Comparison of ENCODE assay signal across 12 mouse cellular contexts in genomic region chr4:138457091-138457490, GRCm38 (mm10). TPM values are rescaled to one million over a fixed set of nuclear protein-coding genes. Genes with fewer than 3 reads are reported as not detected.
A peak's percentile ranks its signal among the peaks of the same experiment; 100 is the strongest.
DNase-seq lines count a peak whose midpoint lies in the region; ATAC-seq and TF ChIP-seq lines count a peak whose summit lies in the region.
"Had no signal": no experiment of that assay in that cellular context is flagged by ENCODE, and none has a peak within 500 bp of the region (broad histone marks: within the 10 kb centered on the region; RNA-seq: fewer than 3 reads in every experiment).

No protein-coding gene starts in this region.

- peak; percentile 36 for DNase-seq in cerebellum, adult 9-10 months
- DNase-seq in cerebellum, postnatal 10 days, result no peak
- DNase-seq in lung, postnatal 0 days (ENCODE audit: low spot score), result peak; percentile 43
- DNase-seq in lung, adult 2 months, result no peak
- DNase-seq in spleen, postnatal 36 days (ENCODE audit: low spot score in 2 of 2), result no peak
- no peak for DNase-seq in heart, embryonic 10.5 days (ENCODE audit: low spot score)
- DNase-seq: cerebellum, postnatal 14 days; gastrocnemius, postnatal 14 days; lung, postnatal 10 days had no signal

- 20% methylated on average over 4 of the region's 4 CpGs for WGBS in lung, postnatal 0 days
- WGBS in lung, adult 2 months, result 44% methylated on average over 4 of the region's 4 CpGs
- WGBS in intestine, postnatal 0 days, result 29% methylated on average over 4 of the region's 4 CpGs
- WGBS in neural tube, embryonic 13.5 days, result 37% methylated on average over 4 of the region's 4 CpGs
- WGBS in heart, embryonic 10.5 days, result 45% methylated on average over 4 of the region's 4 CpGs

- no peak for TF ChIP-seq CTCF in lung, postnatal 0 days (IDR thresholded peaks at IDR 0.05)
- TF ChIP-seq CTCF in lung, adult 2 months (IDR thresholded peaks at IDR 0.05; ENCODE audit: insufficient read depth, low read length), result no peak
- no peak for TF ChIP-seq CTCF in intestine, postnatal 0 days (IDR thresholded peaks at IDR 0.05; ENCODE audit: low read depth)

- peak overlapping the region; percentile 87 for H3K4me2 ChIP-seq in lung, postnatal 0 days (replicated peaks; ENCODE audit: low read depth, low read length)
- 0 out of 2 replicates have a peak overlapping the region, but pooled peaks have one; percentile 92 for H3K4me2 ChIP-seq in intestine, postnatal 0 days (replicated peaks; ENCODE audit: low read depth)
- peak overlapping the region; percentile 86 for H3K4me2 ChIP-seq in neural tube, embryonic 13.5 days

- H3K4me3 ChIP-seq in lung, postnatal 0 days (ENCODE audit: low read depth, low read length), result no peak overlapping the region
- H3K4me3 ChIP-seq in lung, adult 2 months (replicated peaks; ENCODE audit: extremely low read depth, low read depth, low read length), result no peak overlapping the region
- peak overlapping the region; percentile 94; the same call in 1 of the 2 replicates for H3K4me3 ChIP-seq in intestine, postnatal 0 days (ENCODE audit: low read depth, low read length)
- peak overlapping the region; percentile 98 for H3K4me3 ChIP-seq in neural tube, embryonic 13.5 days
- H3K4me3 ChIP-seq in heart, embryonic 10.5 days, result no peak overlapping the region

- no peaks in the 10 kb centered on the region for H3K36me3 ChIP-seq in lung, postnatal 0 days (ENCODE audit: insufficient read depth, low read length)
- no peaks in the 10 kb centered on the region for H3K36me3 ChIP-seq in intestine, postnatal 0 days (ENCODE audit: control insufficient read depth, insufficient read depth)
- H3K36me3 ChIP-seq in neural tube, embryonic 13.5 days, result 0 out of 2 replicates have a peak, but pooled peaks cover 9% of the 10 kb centered on the region
- no peaks in the 10 kb centered on the region for H3K36me3 ChIP-seq in heart, embryonic 10.5 days
- H3K36me3 ChIP-seq: heart, embryonic 15.5 days had no signal

- H3K27ac ChIP-seq in lung, postnatal 0 days (ENCODE audit: low read length), result no peak overlapping the region
- H3K27ac ChIP-seq in intestine, postnatal 0 days (ENCODE audit: low read depth, low read length), result no peak overlapping the region
- H3K27ac ChIP-seq in neural tube, embryonic 13.5 days (replicated peaks), result no peak overlapping the region
- no peak overlapping the region for H3K27ac ChIP-seq in heart, embryonic 10.5 days
- H3K27ac ChIP-seq: heart, embryonic 15.5 days had no signal

- H3K4me1 ChIP-seq in lung, postnatal 0 days (ENCODE audit: insufficient read depth, low read depth, low read length), result peaks cover 9% of the 10 kb centered on the region
- H3K4me1 ChIP-seq in lung, adult 2 months (ENCODE audit: control insufficient read depth, insufficient read depth, low read length), result peaks cover 7% of the 10 kb centered on the region; the same call in 1 of the 2 replicates
- H3K4me1 ChIP-seq in intestine, postnatal 0 days (replicated peaks; ENCODE audit: control insufficient read depth, insufficient read depth, low read length), result peaks cover 5% of the 10 kb centered on the region; the same call in 1 of the 2 replicates
- H3K4me1 ChIP-seq in neural tube, embryonic 13.5 days (replicated peaks), result peaks cover 79% of the 10 kb centered on the region
- H3K4me1 ChIP-seq in heart, embryonic 10.5 days, result peaks cover 37% of the 10 kb centered on the region

- TF ChIP-seq EP300 in lung, postnatal 0 days (IDR thresholded peaks at IDR 0.05), result no peak

- no peak overlapping the region for H3K9ac ChIP-seq in lung, postnatal 0 days (replicated peaks; ENCODE audit: low read depth)
- no peak overlapping the region for H3K9ac ChIP-seq in intestine, postnatal 0 days (ENCODE audit: low read depth, low read length)
- H3K9ac ChIP-seq in neural tube, embryonic 13.5 days, result peak overlapping the region; percentile 100
- H3K9ac ChIP-seq: heart, embryonic 15.5 days had no signal

- no peak for ATAC-seq in lung, postnatal 0 days
- ATAC-seq in intestine, postnatal 0 days, result no peak
- ATAC-seq in neural tube, embryonic 13.5 days (ENCODE audit: low read depth), result no peak

- no peaks in the 10 kb centered on the region for H3K9me3 ChIP-seq in lung, postnatal 0 days (ENCODE audit: low read length)
- H3K9me3 ChIP-seq in intestine, postnatal 0 days (ENCODE audit: control insufficient read depth), result no peaks in the 10 kb centered on the region
- H3K9me3 ChIP-seq in neural tube, embryonic 13.5 days, result no peaks in the 10 kb centered on the region
- no peaks in the 10 kb centered on the region for H3K9me3 ChIP-seq in heart, embryonic 10.5 days
- H3K9me3 ChIP-seq: heart, embryonic 15.5 days had no signal

- TF ChIP-seq POLR2A in lung, adult 2 months (IDR thresholded peaks at IDR 0.05; ENCODE audit: borderline replicate concordance, extremely low read depth, low read depth, low read length), result no peak

- H3K27me3 ChIP-seq in lung, postnatal 0 days (replicated peaks; ENCODE audit: insufficient read depth, low read length), result no peaks in the 10 kb centered on the region; the same call in 1 of the 2 replicates
- H3K27me3 ChIP-seq in intestine, postnatal 0 days (replicated peaks; ENCODE audit: control insufficient read depth, insufficient read depth, low read length), result no peaks in the 10 kb centered on the region
- H3K27me3 ChIP-seq in neural tube, embryonic 13.5 days, result no peaks in the 10 kb centered on the region; the same call in 1 of the 2 replicates
- peaks cover 95% of the 10 kb centered on the region for H3K27me3 ChIP-seq in heart, embryonic 10.5 days (ENCODE audit: insufficient read depth, poor library complexity, severe bottlenecking)

RNA-seq across cellular contexts. Expression of gene Camk2n1, which starts 3.0 kb away (rescaled TPM):
- 10.9 and 12.7 TPM in 2 replicates for polyA plus RNA-seq in lung, postnatal 0 days (2015; fragmentation: Nextera tagmentation; extraction: Ambion mirVana)
- polyA plus RNA-seq in lung, adult 2 months (2012; rRNA removed), result 21.7 and 26.9 TPM in 2 replicates
- polyA plus RNA-seq in intestine, postnatal 0 days (2015; fragmentation: Nextera tagmentation; extraction: Ambion mirVana), result 10.9 and 12.2 TPM in 2 replicates
- polyA plus RNA-seq in neural tube, embryonic 13.5 days (2015; fragmentation: Nextera tagmentation; extraction: Ambion mirVana), result 15.0 and 15.3 TPM in 2 replicates
- 0.38 and 0.70 TPM in 2 replicates for polyA plus RNA-seq in heart, embryonic 10.5 days (2016; fragmentation: Nextera tagmentation; extraction: Ambion mirVana)

RNA-seq across cellular contexts. Expression of gene Mul1, which starts 22.6 kb away (rescaled TPM):
- 12.3 and 13.1 TPM in 2 replicates for polyA plus RNA-seq in lung, postnatal 0 days (2015; fragmentation: Nextera tagmentation; extraction: Ambion mirVana)
- 15.2 and 16.5 TPM in 2 replicates for polyA plus RNA-seq in lung, adult 2 months (2012; rRNA removed)
- 34.7 and 35.0 TPM in 2 replicates for polyA plus RNA-seq in intestine, postnatal 0 days (2015; fragmentation: Nextera tagmentation; extraction: Ambion mirVana)
- 19.8 and 21.6 TPM in 2 replicates for polyA plus RNA-seq in neural tube, embryonic 13.5 days (2015; fragmentation: Nextera tagmentation; extraction: Ambion mirVana)
- polyA plus RNA-seq in heart, embryonic 10.5 days (2016; fragmentation: Nextera tagmentation; extraction: Ambion mirVana), result 22.2 and 24.9 TPM in 2 replicates

Comparison
In these comparisons a context has a peak if more than half of its experiments do, and no peak if none do; other contexts are left out.
1. DNase-seq: peak in cerebellum, adult 9-10 months (single experiment) and lung, postnatal 0 days (single experiment); none in cerebellum, postnatal 10 days (0 of 2), lung, adult 2 months (single experiment), spleen, postnatal 36 days (0 of 2) and heart, embryonic 10.5 days (single experiment).
2. H3K4me3 ChIP-seq: peak in intestine, postnatal 0 days (single experiment) and neural tube, embryonic 13.5 days (single experiment); none in lung, postnatal 0 days (single experiment), lung, adult 2 months (single experiment) and heart, embryonic 10.5 days (single experiment).
3. Peak in every context shown above with its lines, with median percentiles within 50 percentile points of each other: H3K4me2 ChIP-seq.